Mouse (Mus musculus) kidney, adult 2 months (tissue): ENCODE data around the gene Adrb1.

Experiments used
- CTCF ChIP-seq: fragments of 200-500 bp; conservative IDR thresholded peaks from 2 replicates; pipeline ENCODE4 v1.5.1; 2011; ENCODE audit warnings: low read depth, mild to moderate bottlenecking, control low read depth, low read length, moderate library complexity, mixed read lengths; ENCODE audit not compliant: insufficient read depth, insufficient read length
- POLR2A ChIP-seq: fragments of 200-500 bp; IDR thresholded peaks from one replicate; pipeline ENCODE4 v1.6.1; 2011; ENCODE audit warnings: low read depth, low read length, control low read depth

- no peak for TF ChIP-seq CTCF
- no peak for TF ChIP-seq POLR2A
Measured at GRCm38 (mm10) chr19:56759740-56760139, 37.7 kb downstream of the Adrb1 start.
